Mouse (Mus musculus): ENCODE measurements around the gene Gpr107. TPM values are rescaled to one million over a fixed set of nuclear protein-coding genes. Genes with fewer than 3 reads are reported as not detected.

The Gpr107 gene
- polyA plus RNA-seq, 1 experiment from 2014 or later = 39.8 TPM

Other genes with a start within 250 kb of the Gpr107 start
- 15.8 and 19.8 TPM in 2 replicates for gene Ptges, start 222.5 kb upstream of the Gpr107 start, polyA plus RNA-seq (2015; fragmentation: Nextera tagmentation; extraction: Ambion mirVana)
- gene Tor1b, start 199.4 kb upstream of the Gpr107 start, polyA plus RNA-seq (2015; fragmentation: Nextera tagmentation; extraction: Ambion mirVana) = 37.2 and 37.6 TPM in 2 replicates
- gene Tor1a, start 184.4 kb upstream of the Gpr107 start, polyA plus RNA-seq (2015; fragmentation: Nextera tagmentation; extraction: Ambion mirVana) = 80.0 and 85.2 TPM in 2 replicates
- gene BC005624, start 170.1 kb upstream of the Gpr107 start, polyA plus RNA-seq (2015; fragmentation: Nextera tagmentation; extraction: Ambion mirVana) = 64.2 and 70.1 TPM in 2 replicates
- gene Usp20, start 170.0 kb upstream of the Gpr107 start, polyA plus RNA-seq (2015; fragmentation: Nextera tagmentation; extraction: Ambion mirVana) = 23.5 and 25.6 TPM in 2 replicates
- 29.4 and 33.0 TPM in 2 replicates for gene Fnbp1, start 10.3 kb upstream of the Gpr107 start, polyA plus RNA-seq (2015; fragmentation: Nextera tagmentation; extraction: Ambion mirVana)
- gene Ncs1, start 93.5 kb downstream of the Gpr107 start, polyA plus RNA-seq (2015; fragmentation: Nextera tagmentation; extraction: Ambion mirVana) = 45.7 and 47.9 TPM in 2 replicates
- gene Hmcn2, start 162.1 kb downstream of the Gpr107 start, polyA plus RNA-seq (2015; fragmentation: Nextera tagmentation; extraction: Ambion mirVana) = 0.22 TPM in 1 of 2 replicates, not detected in the other

Data from embryonic facial prominence, embryonic 13.5 days (tissue).